Mouse (Mus musculus) erythroblast, embryonic 14.5 days (primary cell): ENCODE measurements around the gene Ryr1. TPM values are rescaled to one million over a fixed set of nuclear protein-coding genes. Genes with fewer than 3 reads are reported as not detected.

Experiments
- H3K27me3 ChIP-seq: 2 replicates; pipeline ENCODE4 v1.6.1; 2012; ENCODE audit warnings: inconsistent platforms; ENCODE audit not compliant: control insufficient read depth
- H3K36me3 ChIP-seq: 2 replicates; pipeline ENCODE4 v1.6.1; 2012; ENCODE audit warnings: mild to moderate bottlenecking, inconsistent platforms; ENCODE audit not compliant: control insufficient read depth
- H3K4me1 ChIP-seq: 2 replicates; pipeline ENCODE4 v1.6.1; 2012; ENCODE audit warnings: inconsistent platforms; ENCODE audit not compliant: control insufficient read depth
- H3K4me3 ChIP-seq: replicated peaks from 2 replicates; pipeline ENCODE3; 2012; ENCODE audit warnings: moderate library complexity, mild to moderate bottlenecking, inconsistent platforms
- H3K9me3 ChIP-seq: 2 replicates; pipeline ENCODE4 v1.6.1; 2012; ENCODE audit warnings: low read length, inconsistent platforms, mixed read lengths; ENCODE audit not compliant: control insufficient read depth
- GATA1 ChIP-seq: IDR thresholded peaks from 2 replicates; pipeline ENCODE4 v1.6.1; 2012; ENCODE audit warnings: low read length, inconsistent platforms, mixed read lengths
- TAL1 ChIP-seq: IDR thresholded peaks from 3 replicates; pipeline ENCODE4 v1.6.1; 2012; ENCODE audit warnings: low read length, inconsistent platforms, mixed read lengths
- polyA plus RNA-seq: library from polyadenylated mRNA; stranded (reverse); fragments of >175 nt; gene quantifications from 2 replicates; pipeline ENCODE4 v1.2.3, GENCODE M21; 2012

The Ryr1 gene
- polyA plus RNA-seq, 1 experiment = under 0.01 TPM

DNA sequence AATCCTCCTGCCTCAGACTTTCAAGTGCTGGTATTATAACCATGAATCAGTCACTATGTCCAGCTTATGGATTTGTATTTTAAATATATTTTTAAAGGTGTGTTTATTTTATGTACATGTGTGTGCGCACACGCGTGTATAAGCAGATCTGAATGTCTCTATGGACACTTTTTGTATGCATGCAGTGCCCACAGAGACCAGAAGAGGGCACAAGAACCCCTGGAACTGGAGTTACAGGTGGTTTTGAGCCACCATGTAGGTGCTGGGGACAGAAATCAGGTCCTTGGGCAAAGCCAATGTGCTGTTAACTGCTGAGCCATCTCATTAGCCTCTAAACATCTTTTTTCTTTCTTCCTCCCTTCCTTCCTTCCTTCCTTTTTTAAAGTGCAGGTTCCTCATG, 76.9 kb downstream of the Ryr1 start:
- H3K27me3 ChIP-seq = peaks cover 16% of the 10 kb centered on the region
- H3K4me3 ChIP-seq = no peak overlapping the region
- H3K9me3 ChIP-seq = peaks cover 4% of the 10 kb centered on the region
- no peaks in the 10 kb centered on the region for H3K36me3 ChIP-seq
- no peak for TF ChIP-seq GATA1
- no peak for TF ChIP-seq TAL1
- H3K4me1 ChIP-seq = peaks cover 7% of the 10 kb centered on the region

GRCm38 (mm10) chr7:29046533-29046932, 78.4 kb downstream of the Ryr1 start:
- Histone ChIP-seq H3K4me1 (peaks cover 13% of the 10 kb centered on the region), H3K36me3 (peaks cover 9% of the 10 kb centered on the region), H3K9me3 (peaks cover 15% of the 10 kb centered on the region), H3K4me3 (no peak overlapping the region), H3K27me3 (peaks cover 2% of the 10 kb centered on the region; the same call in 1 of the 2 replicates)
- no peak for TF ChIP-seq TAL1
- TF ChIP-seq GATA1 = no peak

DNA sequence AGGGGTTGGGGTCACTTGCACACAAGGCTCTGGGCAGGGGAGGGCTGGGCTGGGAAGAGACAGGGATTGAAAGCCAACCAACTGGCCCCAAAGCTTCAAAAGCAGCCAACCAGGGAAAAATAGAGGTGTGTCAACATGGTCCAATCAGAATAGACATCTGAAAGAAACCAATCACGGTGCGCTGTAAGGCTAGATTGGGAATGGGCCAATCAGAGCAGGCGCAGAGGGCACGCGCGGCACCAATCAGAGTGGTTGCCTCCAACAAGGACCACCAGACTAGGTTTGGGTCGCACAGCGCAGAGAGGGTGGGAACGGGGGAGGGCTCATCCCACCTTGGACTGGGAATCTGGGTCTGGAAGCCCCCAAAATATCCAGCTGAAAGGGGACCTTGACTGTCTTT, 80.7 kb downstream of the Ryr1 start:
- Histone ChIP-seq H3K4me1 (peaks cover 26% of the 10 kb centered on the region), H3K27me3 (no peaks in the 10 kb centered on the region), H3K36me3 (peaks cover 9% of the 10 kb centered on the region), H3K9me3 (peaks cover 15% of the 10 kb centered on the region), H3K4me3 (no peak overlapping the region)
- TF ChIP-seq TAL1 (no peak), GATA1 (no peak)

- no peak for TF ChIP-seq GATA1
- TF ChIP-seq TAL1 = no peak
Observed at GRCm38 (mm10) chr7:29043674-29044057, 81.3 kb downstream of the Ryr1 start.

GRCm38 (mm10) chr7:29043016-29043673, 81.8 kb downstream of the Ryr1 start:
- TF ChIP-seq GATA1 (no peak), TAL1 (no peak)
- peaks cover 9% of the 10 kb centered on the region for H3K36me3 ChIP-seq
- H3K27me3 ChIP-seq = no peaks in the 10 kb centered on the region
- peaks cover 28% of the 10 kb centered on the region for H3K4me1 ChIP-seq
- H3K4me3 ChIP-seq = no peak overlapping the region
- H3K9me3 ChIP-seq = peaks cover 12% of the 10 kb centered on the region

More at GRCm38 (mm10) chr7:29043674-29044057, 81.3 kb downstream of the Ryr1 start:
- no peaks in the 10 kb centered on the region for H3K27me3 ChIP-seq
- H3K36me3 ChIP-seq = peaks cover 9% of the 10 kb centered on the region
- H3K9me3 ChIP-seq = peaks cover 15% of the 10 kb centered on the region
- no peak overlapping the region for H3K4me3 ChIP-seq
- peaks cover 26% of the 10 kb centered on the region for H3K4me1 ChIP-seq

GRCm38 (mm10) chr7:29041194-29041593, 83.8 kb downstream of the Ryr1 start:
- Histone ChIP-seq H3K4me1 (peaks cover 28% of the 10 kb centered on the region), H3K9me3 (peaks cover 11% of the 10 kb centered on the region), H3K27me3 (no peaks in the 10 kb centered on the region), H3K36me3 (peaks cover 9% of the 10 kb centered on the region), H3K4me3 (no peak overlapping the region)
- TF ChIP-seq TAL1 (no peak), GATA1 (no peak)

DNA sequence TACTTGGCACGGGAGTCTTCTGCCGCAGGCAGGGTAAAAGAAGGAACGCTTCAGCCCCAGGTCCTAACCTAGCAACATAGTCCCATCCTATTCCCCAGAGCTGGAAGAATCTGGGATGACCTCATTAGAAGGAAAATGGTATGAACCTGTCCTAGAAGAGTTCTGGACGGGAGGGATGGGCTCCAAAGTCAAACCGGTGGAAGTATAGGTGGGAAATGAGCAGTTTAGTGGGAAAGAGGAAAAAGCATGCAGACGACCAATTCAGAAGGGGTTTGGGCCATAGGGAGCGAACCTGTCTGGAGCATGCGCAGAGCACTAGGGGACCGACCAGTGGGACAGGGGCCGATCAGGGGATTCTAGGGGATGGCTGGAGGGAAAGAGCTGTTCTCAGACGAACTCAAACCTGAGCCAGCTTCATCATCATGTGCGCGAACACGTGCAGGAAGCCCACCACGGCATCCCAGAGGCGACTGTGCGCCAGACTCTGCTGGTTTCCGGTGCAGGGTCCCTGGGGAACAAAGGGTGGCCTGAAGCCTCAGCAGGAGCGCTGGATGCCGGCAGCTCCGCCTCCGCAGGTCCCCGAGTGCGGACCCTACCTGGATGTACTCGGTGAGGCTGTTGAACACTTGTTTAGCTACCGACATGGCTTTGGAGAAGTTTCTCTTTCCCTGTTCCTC, 84.9 kb downstream of the Ryr1 start:
- Histone ChIP-seq H3K4me3 (peak overlapping the region; percentile 62), H3K4me1 (peaks cover 28% of the 10 kb centered on the region), H3K27me3 (no peaks in the 10 kb centered on the region), H3K9me3 (peaks cover 20% of the 10 kb centered on the region), H3K36me3 (peaks cover 9% of the 10 kb centered on the region)
- TF ChIP-seq GATA1 (no peak), TAL1 (no peak)

DNA sequence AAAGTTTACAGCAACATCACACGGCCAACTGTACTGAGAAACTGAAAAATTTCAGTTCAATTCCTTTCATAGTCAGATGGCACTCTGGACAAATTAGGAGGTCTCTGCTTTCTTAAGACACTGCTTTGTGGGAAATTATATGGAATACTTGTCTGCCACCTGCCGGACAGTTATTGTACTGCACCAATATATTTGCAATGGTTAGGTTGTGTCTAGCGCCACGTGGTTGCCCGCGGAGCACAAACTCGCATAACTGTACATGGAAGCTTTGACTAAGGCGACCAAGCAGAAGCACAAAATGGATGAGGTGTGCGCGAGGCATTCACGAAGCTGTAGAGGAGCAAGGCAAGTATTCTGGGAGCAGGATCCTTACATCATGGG, 85.4 kb downstream of the Ryr1 start:
- Histone ChIP-seq H3K4me3 (peak overlapping the region; percentile 62), H3K4me1 (peaks cover 28% of the 10 kb centered on the region), H3K36me3 (peaks cover 9% of the 10 kb centered on the region), H3K9me3 (peaks cover 20% of the 10 kb centered on the region), H3K27me3 (no peaks in the 10 kb centered on the region)
- TF ChIP-seq TAL1 (no peak), GATA1 (no peak)

- H3K27me3 ChIP-seq = no peaks in the 10 kb centered on the region
- TF ChIP-seq GATA1 = no peak
- no peak for TF ChIP-seq TAL1
- H3K9me3 ChIP-seq = peaks cover 19% of the 10 kb centered on the region
- H3K36me3 ChIP-seq = peaks cover 2% of the 10 kb centered on the region
- peaks cover 15% of the 10 kb centered on the region for H3K4me1 ChIP-seq
- no peak overlapping the region for H3K4me3 ChIP-seq
Observed at GRCm38 (mm10) chr7:29037261-29037660, 87.7 kb downstream of the Ryr1 start.
